Mouse (Mus musculus) C2C12 (cell line): ENCODE data around the gene Zfp804a. TPM values are rescaled to one million over a fixed set of nuclear protein-coding genes. Genes with fewer than 3 reads are reported as not detected.

Experiments used
- H3K27me3 ChIP-seq: one replicate; pipeline ENCODE4 v1.6.1; 2011; ENCODE audit not compliant: control insufficient read depth, insufficient read depth, insufficient read length
- H3K36me3 ChIP-seq: one replicate; pipeline ENCODE4 v1.6.1; 2011; ENCODE audit not compliant: control insufficient read depth, insufficient read depth
- H3K4me3 ChIP-seq: one replicate; pipeline ENCODE4 v1.5.1; 2011; ENCODE audit warnings: mild to moderate bottlenecking, control low read depth; ENCODE audit not compliant: poor library complexity, insufficient read depth, severe bottlenecking
- H3K79me2 ChIP-seq: one replicate; pipeline ENCODE4 v1.6.1; 2011; ENCODE audit not compliant: control insufficient read depth, insufficient read depth
- H3K79me3 ChIP-seq: one replicate; pipeline ENCODE4 v1.6.1; 2011; ENCODE audit warnings: low read depth, control low read depth
- H3ac ChIP-seq: one replicate; pipeline ENCODE3; 2011; ENCODE audit warnings: low read depth; ENCODE audit not compliant: control insufficient read depth, insufficient read length
- CEBPB ChIP-seq: IDR thresholded peaks from one replicate; pipeline ENCODE4 v1.6.1; 2011; ENCODE audit warnings: low read depth, mild to moderate bottlenecking, control low read depth, moderate library complexity
- CTCF ChIP-seq: IDR thresholded peaks from one replicate; pipeline ENCODE4 v1.5.1; 2011; ENCODE audit not compliant: control insufficient read depth, insufficient read depth, insufficient read length
- FOSL1 ChIP-seq: IDR thresholded peaks from one replicate; pipeline ENCODE4 v1.8.0; 2011; ENCODE audit warnings: mild to moderate bottlenecking, low read length; ENCODE audit not compliant: poor library complexity, insufficient read depth, severe bottlenecking
- MAX ChIP-seq: IDR thresholded peaks from one replicate; pipeline ENCODE4 v1.6.1; 2011; ENCODE audit warnings: mild to moderate bottlenecking, control low read depth
- MYOD1 ChIP-seq: IDR thresholded peaks from one replicate; pipeline ENCODE4 v1.6.1; 2011; ENCODE audit warnings: low read depth; ENCODE audit not compliant: control insufficient read depth, insufficient read length
- MYOG ChIP-seq: IDR thresholded peaks from one replicate; pipeline ENCODE4 v1.6.1; 2011; ENCODE audit not compliant: control insufficient read depth, insufficient read length; ENCODE audit errors: extremely low read depth
- USF1 ChIP-seq: IDR thresholded peaks from one replicate; pipeline ENCODE4 v1.6.1; 2011; ENCODE audit warnings: low read depth, mild to moderate bottlenecking, control low read depth, moderate library complexity
- polyA plus RNA-seq: library from polyadenylated mRNA; unstranded; fragments of >200 nt; fragmentation: generic; extraction: Trizol; gene quantifications from one replicate; pipeline ENCODE4 v1.2.1, GENCODE M21; 2012; ENCODE audit warnings: missing spikeins

The Zfp804a gene
- polyA plus RNA-seq, 1 experiment = 0.01 TPM

GRCm38 (mm10) chr2:82282591-82283269 lies 229.7 kb downstream of the Zfp804a start:
- Histone ChIP-seq H3K36me3 (no peaks in the 10 kb centered on the region), H3K79me3 (no peaks in the 10 kb centered on the region), H3K4me3 (no peak overlapping the region), H3K79me2 (no peaks in the 10 kb centered on the region), H3ac (no peak overlapping the region), H3K27me3 (no peaks in the 10 kb centered on the region)
- no peak for TF ChIP-seq MYOG
- TF ChIP-seq CTCF = no peak
- TF ChIP-seq MAX = no peak
- no peak for TF ChIP-seq USF1
- TF ChIP-seq CEBPB = no peak
- TF ChIP-seq MYOD1 = no peak
- no peak for TF ChIP-seq FOSL1

DNA sequence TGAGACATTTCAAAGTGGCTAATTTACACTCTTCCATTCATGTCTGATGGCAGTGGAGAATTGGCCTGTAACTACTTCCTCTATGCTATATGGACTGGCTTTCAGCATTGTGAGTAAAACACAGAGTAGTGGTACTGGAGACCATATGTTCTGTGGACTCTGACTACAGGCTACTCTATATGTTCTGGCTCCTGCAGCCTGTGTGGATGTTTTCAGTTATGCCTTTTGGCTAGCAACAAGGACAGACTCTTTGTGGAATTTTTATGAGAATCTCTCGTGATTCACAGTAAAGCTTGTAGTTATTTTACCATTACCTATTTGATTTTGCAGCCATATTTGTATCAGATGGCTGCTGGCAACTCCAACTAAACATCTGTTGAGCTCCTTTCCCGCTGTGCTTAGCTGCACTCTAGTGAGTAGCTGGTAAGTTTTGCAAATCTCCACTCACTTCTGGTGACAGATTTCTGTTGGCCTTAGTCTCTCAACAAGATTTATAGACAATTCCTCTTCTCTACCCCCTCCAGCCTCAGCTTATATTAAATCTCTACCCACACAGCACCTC lies 242.0 kb downstream of the Zfp804a start:
- H3K79me2 ChIP-seq = no peaks in the 10 kb centered on the region
- TF ChIP-seq FOSL1 (no peak), CTCF (no peak), MAX (no peak), MYOD1 (no peak), USF1 (no peak)
- no peak overlapping the region for H3K4me3 ChIP-seq
- H3K36me3 ChIP-seq = no peaks in the 10 kb centered on the region
- no peak overlapping the region for H3ac ChIP-seq
- H3K27me3 ChIP-seq = no peaks in the 10 kb centered on the region
- no peaks in the 10 kb centered on the region for H3K79me3 ChIP-seq
